Mouse (Mus musculus) left cerebral cortex, postnatal 14 days (tissue): Measurements from ENCODE around the gene Eif4g3. TPM values are rescaled to one million over a fixed set of nuclear protein-coding genes. Genes with fewer than 3 reads are reported as not detected.

Experiments used
- DNase-seq, 2 experiments: peaks; one replicate each; pipeline ENCODE4 v3.0.0; 2021 to 2022; ENCODE audit warnings: low spot score in 2 of 2, mixed read lengths in 1 of 2
- intact Hi-C: fragments of 180-260 bp; cut with DNase I; formaldehyde crosslinking; loops from one replicate; pipeline ENCODE4 v1.15.1; 2025
- total RNA-seq, 2 experiments: library from RNA; stranded (reverse); gene quantifications; 2 replicates each; pipeline ENCODE4 v1.2.3; 2021

Gene Eif4g3
- total RNA-seq, 2 experiments from 2014 or later: 199 TPM

DNA sequence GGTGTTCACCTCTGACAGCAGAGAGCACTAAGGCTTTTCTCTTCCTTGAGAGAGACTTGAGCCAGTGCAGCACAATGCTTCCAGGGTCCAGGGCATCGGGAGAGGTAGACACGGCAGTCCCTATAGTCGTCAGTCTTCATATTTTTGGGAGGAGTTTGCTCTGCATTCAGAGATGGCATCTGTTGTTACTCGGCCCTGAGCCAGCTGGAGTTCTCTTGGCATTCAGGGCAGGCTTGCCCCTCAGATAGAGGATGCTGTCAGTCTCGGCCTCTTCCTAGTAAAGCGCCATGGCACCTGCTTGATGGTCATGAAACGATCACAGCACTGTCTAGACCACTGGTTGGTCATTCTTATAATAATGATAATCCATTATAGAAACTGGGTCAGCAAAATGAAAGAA lies 131.2 kb downstream of the Eif4g3 start:
- intact Hi-C loops: no loop called here
- no peak for DNase-seq

GRCm38 (mm10) chr4:138127371-138127770 lies 134.5 kb downstream of the Eif4g3 start:
- no peak for DNase-seq
- intact Hi-C loops: no loop called here

GRCm38 (mm10) chr4:138127781-138128180 lies 135.0 kb downstream of the Eif4g3 start:
- DNase-seq: no peak
- intact Hi-C loops: no loop called here

GRCm38 (mm10) chr4:138130149-138130548 lies 137.3 kb downstream of the Eif4g3 start:
- intact Hi-C loops: no loop called here
- DNase-seq: no peak

GRCm38 (mm10) chr4:138131226-138131625 lies 138.4 kb downstream of the Eif4g3 start:
- intact Hi-C loops: no loop called here
- DNase-seq: peak; percentile 25 to 55

DNA sequence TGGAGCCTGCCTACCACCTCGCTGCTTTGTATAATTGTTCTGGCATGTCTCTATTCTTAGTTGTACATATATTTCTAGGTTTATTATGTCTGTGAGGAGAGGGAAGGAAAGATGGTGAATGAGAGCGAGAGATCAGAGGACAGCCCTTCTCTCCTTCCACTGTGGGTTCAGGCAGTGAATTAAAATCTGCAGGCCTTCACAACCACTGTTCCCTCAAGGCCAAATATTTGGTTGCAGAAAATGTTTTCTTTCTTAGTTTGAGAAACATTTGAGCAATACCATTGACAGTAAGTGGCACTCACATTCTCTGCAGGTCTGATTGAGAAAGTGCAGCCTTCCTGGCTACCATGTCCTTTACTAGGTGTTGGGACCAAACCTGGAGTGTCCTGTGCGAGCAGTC lies 138.9 kb downstream of the Eif4g3 start:
- intact Hi-C loops: no loop called here
- DNase-seq: no peak

- intact Hi-C loops: no loop called here
- no peak for DNase-seq
Observed at GRCm38 (mm10) chr4:138133360-138133759, 140.5 kb downstream of the Eif4g3 start.

GRCm38 (mm10) chr4:138137336-138137735 lies 144.5 kb downstream of the Eif4g3 start:
- intact Hi-C loops: no loop called here
- DNase-seq: no peak

DNA sequence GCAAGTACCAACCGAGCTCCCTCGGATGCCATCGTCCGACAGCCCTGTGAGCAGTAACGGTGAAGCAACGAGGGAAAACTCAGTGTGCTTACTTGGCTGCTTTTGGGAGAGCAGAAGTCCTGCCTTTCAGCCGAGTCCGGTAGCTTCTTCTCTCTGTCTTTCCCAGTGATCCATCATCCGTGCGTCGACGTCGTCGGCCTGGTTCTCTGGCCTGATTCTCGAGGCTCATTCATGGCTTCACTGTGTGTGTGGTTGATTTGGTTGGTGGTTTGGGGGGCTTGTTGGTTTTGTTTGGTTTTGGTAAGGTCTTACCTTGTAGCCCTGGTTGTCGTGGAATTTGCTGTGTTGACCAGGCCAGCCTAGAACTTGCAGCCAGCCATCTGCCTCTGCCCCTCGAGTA lies 145.0 kb downstream of the Eif4g3 start:
- intact Hi-C loops: no loop called here
- no peak for DNase-seq

- DNase-seq: no peak
- intact Hi-C loops: no loop called here
Observed at GRCm38 (mm10) chr4:138138219-138138618, 145.4 kb downstream of the Eif4g3 start.

DNA sequence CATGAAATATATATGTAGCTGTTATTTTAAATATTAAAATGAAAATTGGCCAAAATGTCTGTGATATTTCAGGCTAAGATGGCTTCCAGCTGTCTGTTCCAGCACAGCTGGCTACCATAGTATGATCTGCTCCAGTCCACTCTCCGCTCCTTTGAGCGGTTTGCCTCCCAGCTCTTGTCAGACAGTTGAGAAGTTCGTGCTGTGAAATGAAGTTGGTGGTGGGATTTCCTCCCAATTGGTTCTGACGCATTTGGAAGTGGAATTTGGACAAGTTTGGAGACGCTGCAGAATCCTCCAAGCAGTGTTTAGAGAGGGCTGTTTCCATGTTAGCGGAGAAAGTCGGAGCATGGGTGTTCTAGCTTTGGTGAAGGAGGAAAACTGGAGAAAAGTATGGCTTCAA lies 148.5 kb downstream of the Eif4g3 start:
- no peak for DNase-seq
- intact Hi-C loops: no loop called here

- no peak for DNase-seq
- intact Hi-C loops: no loop called here
Observed at GRCm38 (mm10) chr4:138147176-138147575, 154.4 kb downstream of the Eif4g3 start.

GRCm38 (mm10) chr4:138149977-138150376 lies 157.2 kb downstream of the Eif4g3 start:
- DNase-seq: no peak
- intact Hi-C loops: no loop called here

DNA sequence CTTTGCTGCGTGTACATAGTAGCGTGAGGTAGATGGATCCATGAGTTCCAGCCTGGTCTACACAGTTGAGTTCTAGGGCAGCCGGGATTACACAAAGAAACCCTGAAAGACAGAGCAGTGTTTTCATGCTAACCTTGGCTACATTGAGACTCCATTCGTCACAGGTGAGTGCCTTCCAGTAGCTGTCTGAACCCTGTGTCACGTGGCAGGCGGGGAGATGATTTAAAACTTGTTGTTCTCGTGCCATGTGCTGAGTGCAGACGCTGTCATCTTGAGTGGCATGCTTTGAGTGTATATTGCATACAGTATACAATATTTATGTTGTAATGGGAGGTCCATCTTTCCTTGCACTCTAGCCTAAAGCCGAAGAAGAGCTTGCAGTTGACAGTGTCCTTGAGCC lies 158.4 kb downstream of the Eif4g3 start:
- intact Hi-C loops: no loop called here
- DNase-seq: no peak

DNA sequence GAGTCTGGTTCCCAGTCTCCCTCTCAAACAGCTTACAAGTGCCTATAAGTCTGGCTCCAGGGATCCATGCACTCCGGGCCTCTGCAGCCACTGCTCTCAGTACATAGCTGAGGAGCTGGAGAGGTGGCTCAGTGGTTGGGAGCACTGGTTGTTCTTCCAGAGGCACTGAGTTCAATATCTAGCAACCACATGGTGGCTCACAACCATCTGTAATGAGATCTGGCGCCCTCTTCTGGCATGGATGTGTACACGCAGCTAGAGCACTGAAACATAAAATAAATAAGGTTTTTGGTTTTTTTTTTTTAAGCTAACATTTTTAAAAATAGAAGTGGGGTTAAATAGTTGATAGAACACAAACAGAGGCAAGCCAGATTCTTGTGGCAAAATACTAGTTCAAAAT lies 161.2 kb downstream of the Eif4g3 start:
- no peak for DNase-seq
- intact Hi-C loops: no loop called here

DNA sequence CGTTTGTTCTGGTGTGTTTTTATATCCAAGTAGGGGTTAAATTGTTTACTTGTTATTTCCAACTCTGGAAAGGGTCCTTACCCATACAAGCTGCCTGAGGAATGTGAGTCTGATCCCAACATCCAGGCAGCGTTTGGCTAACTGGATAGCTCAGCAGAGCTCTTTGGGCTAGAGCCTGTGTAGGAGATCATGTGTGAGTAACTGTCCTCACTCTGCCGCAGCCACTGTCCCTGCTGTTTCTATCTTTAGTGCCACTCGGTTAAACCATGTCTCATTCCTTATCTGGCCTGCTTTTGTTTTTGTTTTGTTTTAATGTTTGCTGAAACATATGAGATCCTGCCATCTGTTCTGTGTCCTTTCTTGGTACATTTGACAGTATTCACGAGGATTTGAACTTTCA lies 168.1 kb downstream of the Eif4g3 start:
- no peak for DNase-seq
- intact Hi-C loops: no loop called here

DNA sequence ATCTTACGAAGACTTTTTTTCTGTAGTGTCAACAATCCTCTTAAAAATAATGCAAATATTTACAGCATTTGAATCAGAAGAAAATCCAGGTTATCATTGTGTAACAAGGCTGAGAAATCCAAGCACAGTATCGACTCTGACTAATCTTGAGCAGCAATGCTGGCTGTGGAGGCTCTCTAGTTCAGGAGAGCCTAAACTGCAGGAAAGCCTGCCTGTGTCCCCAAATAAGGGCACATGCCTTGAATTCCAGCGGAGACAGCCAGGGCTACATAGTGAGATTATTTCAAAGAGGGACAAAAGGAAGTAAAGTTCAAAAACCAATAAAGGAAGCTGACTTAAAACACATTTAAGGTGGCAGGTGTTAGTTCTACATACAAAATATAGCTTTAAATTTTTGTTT lies 168.7 kb downstream of the Eif4g3 start:
- intact Hi-C loops: no loop called here
- no peak for DNase-seq

DNA sequence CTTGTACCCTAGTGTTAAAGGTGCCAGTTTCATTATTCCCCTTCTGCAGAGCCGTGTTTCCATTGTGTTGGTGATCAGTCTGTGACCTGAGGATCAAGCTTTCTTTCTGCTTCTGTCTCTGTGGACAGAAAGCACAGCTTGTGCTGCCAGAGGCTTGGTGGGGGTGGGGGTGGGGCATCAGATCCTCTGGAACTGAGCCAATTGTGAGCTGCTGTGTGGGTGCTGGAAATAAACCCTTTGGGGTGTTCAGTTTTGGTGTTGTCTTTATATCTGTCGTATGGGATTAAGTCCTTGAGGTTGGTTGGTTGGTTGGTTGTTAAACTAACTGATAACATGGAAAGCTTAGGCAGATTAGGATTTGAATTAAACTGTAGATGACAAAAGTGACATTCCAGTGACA lies 171.0 kb downstream of the Eif4g3 start:
- intact Hi-C loops: no loop called here

GRCm38 (mm10) chr4:138164860-138165259 lies 172.0 kb downstream of the Eif4g3 start:
- no peak for DNase-seq
- intact Hi-C loops: no loop called here

More for the DNA sequence above, 171.0 kb downstream of the Eif4g3 start:
- DNase-seq: no peak

DNA sequence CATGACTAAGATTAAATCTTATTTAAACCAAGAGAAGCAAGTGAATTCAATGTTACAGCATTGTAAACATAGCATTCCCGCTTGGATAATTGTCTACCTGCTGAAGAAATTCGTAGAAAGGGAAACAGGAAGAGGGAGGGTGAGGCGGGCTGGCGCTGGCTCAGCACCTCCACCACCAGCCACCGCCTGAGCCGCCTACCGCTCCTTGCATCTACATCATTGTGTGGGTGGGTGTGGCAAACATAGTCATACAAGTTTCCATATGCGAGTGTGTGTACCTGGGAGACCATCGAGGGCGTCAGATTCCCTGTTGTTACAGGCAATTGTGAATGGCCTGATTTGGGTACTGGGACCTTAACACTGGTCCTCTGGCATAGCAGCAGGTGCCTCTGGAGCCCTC lies 173.7 kb downstream of the Eif4g3 start:
- peak; percentile 31 to 47 for DNase-seq

GRCm38 (mm10) chr4:138168162-138168561 lies 175.3 kb downstream of the Eif4g3 start:
- DNase-seq: no peak
- intact Hi-C loops: no loop called here

More for the DNA sequence above, 173.7 kb downstream of the Eif4g3 start:
- intact Hi-C loops: no loop called here

GRCm38 (mm10) chr4:138169420-138169819 lies 176.6 kb downstream of the Eif4g3 start:
- DNase-seq: no peak
- intact Hi-C loops: no loop called here
